9 mouse cellular contexts compared by ENCODE assay signal in genomic region chr15:31805522-31805921, GRCm38 (mm10).
DNase-seq lines count a peak whose midpoint lies in the region.
"Had no signal": no experiment of that assay in that cellular context is flagged by ENCODE, and none has a peak within 500 bp of the region (broad histone marks: within the 10 kb centered on the region; RNA-seq: fewer than 3 reads in every experiment).

No protein-coding gene starts in this region.

- intact Hi-C loops in heart, postnatal 10 days (cut with DNase I) = no loop called here
- intact Hi-C loops in left cerebral cortex, postnatal 14 days (cut with DNase I) = no loop called here

- DNase-seq in heart, adult 18-20 months = peak; percentile 12 to 33
- DNase-seq in heart, adult 11 months = no peak
- DNase-seq in ovary, adult 18-20 months (ENCODE audit: low spot score) = peak; percentile 31
- DNase-seq in ovary, postnatal 36 days (ENCODE audit: low spot score) = no peak
- DNase-seq in heart, postnatal 10 days = peak; percentile 59 to 63
- DNase-seq in skeletal muscle tissue, adult 2 months (ENCODE audit: low read depth, low spot score) = peak; percentile 10
- DNase-seq in left cerebral cortex, postnatal 14 days (ENCODE audit: low spot score in 2 of 2) = no peak
- no peak for DNase-seq in spleen, postnatal 10 days (ENCODE audit: low spot score in 2 of 2)
- DNase-seq: liver had no signal

Comparison
In these comparisons a context has a peak if more than half of its experiments do, and no peak if none do; other contexts are left out.
1. DNase-seq: peak in heart, adult 18-20 months (2 of 2), ovary, adult 18-20 months (single experiment), heart, postnatal 10 days (2 of 2) and skeletal muscle tissue, adult 2 months (single experiment); none in heart, adult 11 months (single experiment), ovary, postnatal 36 days (single experiment), left cerebral cortex, postnatal 14 days (0 of 2) and spleen, postnatal 10 days (0 of 2).